Mouse (Mus musculus): ENCODE results near the gene Pam16. TPM values are rescaled to one million over a fixed set of nuclear protein-coding genes. Genes with fewer than 3 reads are reported as not detected.
A peak's percentile ranks its signal among the peaks of the same experiment; 100 is the strongest.

Pam16 gene
- polyA plus RNA-seq, 1 experiment from 2014 or later, result 72.1 TPM

DNA sequence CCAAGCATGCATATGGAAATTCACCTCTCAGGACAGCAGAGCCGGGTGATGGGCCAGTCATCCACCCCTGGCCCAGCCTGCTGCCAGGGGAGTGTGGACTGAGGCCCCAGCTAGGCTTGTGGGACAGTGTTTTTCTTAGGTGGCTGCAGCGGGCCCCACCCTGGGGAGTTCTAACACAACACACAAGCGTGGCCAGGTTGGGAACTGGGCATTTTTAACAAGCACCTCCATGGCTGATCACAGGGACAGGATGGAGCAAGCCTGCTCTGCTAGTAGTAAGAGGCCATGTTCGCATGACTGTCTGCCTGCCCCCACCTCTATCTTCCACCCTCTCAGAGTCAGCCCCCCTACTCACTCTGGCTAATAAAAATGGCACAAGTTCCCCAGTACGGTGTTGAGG, 26.7 kb downstream of the Pam16 start:
- H3K4me3 ChIP-seq (ENCODE audit: low read depth, low read length), result no peak overlapping the region
- H3K4me2 ChIP-seq (replicated peaks; ENCODE audit: low read depth), result no peak overlapping the region
- H3K4me1 ChIP-seq (replicated peaks; ENCODE audit: control insufficient read depth, insufficient read depth, low read length), result peaks cover 14% of the 10 kb centered on the region
- H3K9ac ChIP-seq (ENCODE audit: low read depth, low read length), result no peak overlapping the region
- H3K36me3 ChIP-seq (ENCODE audit: control insufficient read depth, insufficient read depth), result no peaks in the 10 kb centered on the region
- no peaks in the 10 kb centered on the region for H3K9me3 ChIP-seq (ENCODE audit: control insufficient read depth)
- H3K27me3 ChIP-seq (replicated peaks; ENCODE audit: control insufficient read depth, insufficient read depth, low read length), result no peaks in the 10 kb centered on the region
- TF ChIP-seq CTCF (IDR thresholded peaks at IDR 0.05; ENCODE audit: low read depth), result no peak
- WGBS, result 75% methylated on average over 5 of the region's 5 CpGs
- no peak overlapping the region for H3K27ac ChIP-seq (ENCODE audit: low read depth, low read length)
- ATAC-seq, result no peak

DNA sequence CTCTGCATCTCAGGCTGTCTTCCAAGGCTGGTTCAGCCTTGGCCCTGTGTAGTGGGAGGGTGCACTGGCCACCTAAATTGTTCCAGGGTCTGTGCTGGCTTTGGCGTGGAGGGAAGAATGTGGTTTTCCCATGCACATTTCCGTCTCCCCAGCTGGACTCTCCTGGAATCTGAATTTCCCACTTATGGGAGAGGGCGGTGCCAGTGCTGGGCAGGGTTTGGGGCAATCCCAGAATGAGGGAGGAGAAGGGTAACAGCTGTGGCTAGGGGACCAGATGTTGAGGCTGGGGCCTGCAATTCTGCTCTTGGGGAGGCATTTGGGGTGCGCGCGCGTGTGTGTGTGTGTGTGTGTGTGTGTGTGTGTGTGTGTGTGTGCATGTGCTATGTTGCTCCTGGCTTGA, 27.5 kb downstream of the Pam16 start:
- Histone ChIP-seq H3K4me2 (replicated peaks; ENCODE audit: low read depth) (peak overlapping the region; percentile 24; the same call in 1 of the 2 replicates), H3K27ac (ENCODE audit: low read depth, low read length) (no peak overlapping the region), H3K9me3 (ENCODE audit: control insufficient read depth) (no peaks in the 10 kb centered on the region), H3K27me3 (replicated peaks; ENCODE audit: control insufficient read depth, insufficient read depth, low read length) (no peaks in the 10 kb centered on the region), H3K36me3 (ENCODE audit: control insufficient read depth, insufficient read depth) (no peaks in the 10 kb centered on the region), H3K4me3 (ENCODE audit: low read depth, low read length) (no peak overlapping the region), H3K9ac (ENCODE audit: low read depth, low read length) (no peak overlapping the region), H3K4me1 (replicated peaks; ENCODE audit: control insufficient read depth, insufficient read depth, low read length) (peaks cover 9% of the 10 kb centered on the region; the same call in 1 of the 2 replicates)
- no peak for TF ChIP-seq CTCF (IDR thresholded peaks at IDR 0.05; ENCODE audit: low read depth)
- 59% methylated on average over 7 of the region's 7 CpGs for WGBS
- ATAC-seq, result no peak

DNA sequence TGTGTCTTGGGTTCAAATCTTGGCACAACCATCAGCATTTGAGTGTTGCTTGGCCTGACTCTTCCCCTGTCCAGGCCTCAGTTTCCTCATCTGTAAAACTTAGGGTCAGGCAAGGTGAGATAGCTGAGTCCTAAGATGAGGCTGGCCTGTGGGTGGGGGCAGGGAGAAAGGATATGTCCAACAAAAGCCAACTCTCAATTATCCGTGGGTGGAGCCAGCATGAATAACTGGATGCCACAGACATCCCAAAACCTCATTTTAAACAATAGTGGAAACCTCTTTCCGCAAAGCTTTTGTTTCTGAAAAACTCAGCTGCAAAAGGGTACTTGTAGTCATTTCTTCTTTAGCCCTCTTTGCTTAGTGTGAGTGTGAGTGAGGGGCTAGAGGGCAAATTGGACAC, 28.0 kb downstream of the Pam16 start:
- peak overlapping the region; percentile 96; the same call in 1 of the 2 replicates for H3K4me2 ChIP-seq (replicated peaks; ENCODE audit: low read depth)
- H3K9ac ChIP-seq (ENCODE audit: low read depth, low read length), result no peak overlapping the region
- no peak overlapping the region for H3K27ac ChIP-seq (ENCODE audit: low read depth, low read length)
- TF ChIP-seq CTCF (IDR thresholded peaks at IDR 0.05; ENCODE audit: low read depth), result no peak
- H3K36me3 ChIP-seq (ENCODE audit: control insufficient read depth, insufficient read depth), result no peaks in the 10 kb centered on the region
- ATAC-seq, result no peak
- peaks cover 5% of the 10 kb centered on the region; the same call in 1 of the 2 replicates for H3K4me1 ChIP-seq (replicated peaks; ENCODE audit: control insufficient read depth, insufficient read depth, low read length)
- no peak overlapping the region for H3K4me3 ChIP-seq (ENCODE audit: low read depth, low read length)
- no peaks in the 10 kb centered on the region for H3K9me3 ChIP-seq (ENCODE audit: control insufficient read depth)
- 60% methylated on average over 2 of the region's 2 CpGs for whole genome bisulfite sequencing
- no peaks in the 10 kb centered on the region for H3K27me3 ChIP-seq (replicated peaks; ENCODE audit: control insufficient read depth, insufficient read depth, low read length)

- H3K36me3 ChIP-seq (ENCODE audit: control insufficient read depth, insufficient read depth), result no peaks in the 10 kb centered on the region
- no peaks in the 10 kb centered on the region for H3K9me3 ChIP-seq (ENCODE audit: control insufficient read depth)
- no peak overlapping the region for H3K27ac ChIP-seq (ENCODE audit: low read depth, low read length)
- H3K4me3 ChIP-seq (ENCODE audit: low read depth, low read length), result peak overlapping the region; percentile 72
- peak overlapping the region; percentile 96 for H3K4me2 ChIP-seq (replicated peaks; ENCODE audit: low read depth)
- WGBS, result 40% methylated on average over 3 of the region's 3 CpGs
- H3K9ac ChIP-seq (ENCODE audit: low read depth, low read length), result peak overlapping the region; percentile 7; the same call in 1 of the 2 replicates
- ATAC-seq, result no peak
- H3K27me3 ChIP-seq (replicated peaks; ENCODE audit: control insufficient read depth, insufficient read depth, low read length), result no peaks in the 10 kb centered on the region
- peaks cover 5% of the 10 kb centered on the region; the same call in 1 of the 2 replicates for H3K4me1 ChIP-seq (replicated peaks; ENCODE audit: control insufficient read depth, insufficient read depth, low read length)
- TF ChIP-seq CTCF (IDR thresholded peaks at IDR 0.05; ENCODE audit: low read depth), result no peak
These were observed 28.6 kb downstream of the Pam16 start for GRCm38 (mm10) chr16:4596141-4596728.

- H3K4me1 ChIP-seq (replicated peaks; ENCODE audit: control insufficient read depth, insufficient read depth, low read length), result peaks cover 5% of the 10 kb centered on the region; the same call in 1 of the 2 replicates
- ATAC-seq, result no peak
- 12% methylated on average over 5 of the region's 5 CpGs for WGBS
These were observed 29.2 kb downstream of the Pam16 start for GRCm38 (mm10) chr16:4595527-4595963.

GRCm38 (mm10) chr16:4594814-4595526, 29.8 kb downstream of the Pam16 start:
- WGBS, result under 1% methylated on average over 41 of the region's 52 CpGs
- peak overlapping the region; percentile 80 for H3K9ac ChIP-seq (ENCODE audit: low read depth, low read length)
- no peaks in the 10 kb centered on the region for H3K27me3 ChIP-seq (replicated peaks; ENCODE audit: control insufficient read depth, insufficient read depth, low read length)
- TF ChIP-seq CTCF (IDR thresholded peaks at IDR 0.05; ENCODE audit: low read depth), result no peak
- H3K4me2 ChIP-seq (replicated peaks; ENCODE audit: low read depth), result peak overlapping the region; percentile 96
- H3K9me3 ChIP-seq (ENCODE audit: control insufficient read depth), result no peaks in the 10 kb centered on the region
- peak overlapping the region; percentile 72 for H3K4me3 ChIP-seq (ENCODE audit: low read depth, low read length)
- H3K4me1 ChIP-seq (replicated peaks; ENCODE audit: control insufficient read depth, insufficient read depth, low read length), result peaks cover 3% of the 10 kb centered on the region; the same call in 1 of the 2 replicates
- H3K36me3 ChIP-seq (ENCODE audit: control insufficient read depth, insufficient read depth), result no peaks in the 10 kb centered on the region
- ATAC-seq, result no peak
- H3K27ac ChIP-seq (ENCODE audit: low read depth, low read length), result peak overlapping the region; percentile 75

More at GRCm38 (mm10) chr16:4595527-4595963, 29.2 kb downstream of the Pam16 start:
- no peak overlapping the region for H3K27ac ChIP-seq (ENCODE audit: low read depth, low read length)
- no peaks in the 10 kb centered on the region for H3K36me3 ChIP-seq (ENCODE audit: control insufficient read depth, insufficient read depth)
- peak overlapping the region; percentile 72 for H3K4me3 ChIP-seq (ENCODE audit: low read depth, low read length)
- H3K4me2 ChIP-seq (replicated peaks; ENCODE audit: low read depth), result peak overlapping the region; percentile 96
- peak overlapping the region; percentile 80; the same call in 1 of the 2 replicates for H3K9ac ChIP-seq (ENCODE audit: low read depth, low read length)
- H3K9me3 ChIP-seq (ENCODE audit: control insufficient read depth), result no peaks in the 10 kb centered on the region
- TF ChIP-seq CTCF (IDR thresholded peaks at IDR 0.05; ENCODE audit: low read depth), result peak; percentile 31; the same call in 1 of the 2 replicates
- no peaks in the 10 kb centered on the region for H3K27me3 ChIP-seq (replicated peaks; ENCODE audit: control insufficient read depth, insufficient read depth, low read length)
